Mouse (Mus musculus): ENCODE measurements at regions not wholly inside any gene's neighbourhood (a gene's known extent, or its start where the extent isn't known, plus 50 kb on each side); places are given as distances from the start of the nearest gene placed in this dataset.

DNA sequence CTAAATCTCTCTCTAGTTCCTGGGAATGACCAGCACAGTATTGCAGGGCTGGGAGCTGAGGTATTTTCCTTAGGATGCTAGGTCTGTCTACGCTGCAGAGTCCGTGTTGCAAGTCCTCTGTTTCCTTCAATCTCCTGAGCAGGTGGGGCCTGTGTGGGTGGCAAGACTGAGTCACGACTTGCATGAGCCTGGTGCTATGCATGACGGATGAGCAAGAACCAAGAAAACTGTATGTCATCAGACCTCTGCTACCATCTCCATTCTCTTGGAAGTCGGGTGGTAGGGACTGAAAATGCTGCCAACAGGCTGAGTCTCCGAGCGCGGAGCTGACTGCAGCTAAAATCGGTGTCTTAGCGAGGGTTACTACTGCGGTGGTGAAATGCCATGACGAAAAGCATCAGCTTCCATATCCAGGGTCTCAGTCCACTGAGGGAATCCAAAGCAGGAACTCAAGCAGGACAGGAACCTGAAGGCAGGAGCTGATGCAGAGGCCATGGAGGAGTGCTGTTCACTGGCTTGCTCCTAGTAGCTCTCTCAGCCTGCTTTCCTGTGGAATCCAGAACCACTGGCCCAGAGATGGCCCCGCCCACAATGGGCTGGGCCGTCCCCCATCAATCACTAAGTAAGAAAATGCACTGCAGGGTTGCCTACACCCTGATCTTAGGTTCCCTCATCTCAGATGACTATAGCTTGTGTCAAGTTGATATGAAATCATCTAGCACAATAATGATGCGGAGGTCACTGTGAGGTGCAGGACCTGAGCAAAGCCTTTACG, 71.9 kb downstream of the Psmg1 start:
- ATAC-seq (replicated peaks; ENCODE audit: insufficient number of reproducible peaks, low FRiP score, low TSS enrichment, low read depth) (no peak), DNase-seq (ENCODE audit: low spot score) (no peak)
- no peak overlapping the region for H3K4me2 ChIP-seq (ENCODE audit: low read depth, low read length)
- 88% methylated on average over 16 of the region's 16 CpGs for WGBS
- H3K27ac ChIP-seq (replicated peaks; ENCODE audit: low read depth, low read length), result no peak overlapping the region
- no peaks in the 10 kb centered on the region for H3K9me3 ChIP-seq (replicated peaks; ENCODE audit: control insufficient read depth, low read length)
- H3K4me3 ChIP-seq (ENCODE audit: low read depth, low read length), result no peak overlapping the region
- H3K27me3 ChIP-seq (ENCODE audit: control insufficient read depth, insufficient read depth, low read length), result no peaks in the 10 kb centered on the region
- H3K36me3 ChIP-seq (replicated peaks; ENCODE audit: control insufficient read depth, insufficient read depth, low read depth, low read length), result no peaks in the 10 kb centered on the region
- no peaks in the 10 kb centered on the region for H3K4me1 ChIP-seq (ENCODE audit: control insufficient read depth, insufficient read depth, low read length)
- no peak overlapping the region for H3K9ac ChIP-seq (replicated peaks; ENCODE audit: low read length)

GRCm38 (mm10) chr16:95917635-95918407, 72.9 kb downstream of the Psmg1 start:
- Histone ChIP-seq H3K4me3 (ENCODE audit: low read depth, low read length) (no peak overlapping the region), H3K9ac (replicated peaks; ENCODE audit: low read length) (no peak overlapping the region), H3K4me2 (ENCODE audit: low read depth, low read length) (no peak overlapping the region), H3K27me3 (ENCODE audit: control insufficient read depth, insufficient read depth, low read length) (no peaks in the 10 kb centered on the region), H3K4me1 (ENCODE audit: control insufficient read depth, insufficient read depth, low read length) (no peaks in the 10 kb centered on the region), H3K9me3 (replicated peaks; ENCODE audit: control insufficient read depth, low read length) (no peaks in the 10 kb centered on the region), H3K36me3 (replicated peaks; ENCODE audit: control insufficient read depth, insufficient read depth, low read depth, low read length) (no peaks in the 10 kb centered on the region), H3K27ac (replicated peaks; ENCODE audit: low read depth, low read length) (no peak overlapping the region)
- 73% methylated on average over 13 of the region's 14 CpGs for WGBS
- DNase-seq (ENCODE audit: low spot score) (no peak), ATAC-seq (replicated peaks; ENCODE audit: insufficient number of reproducible peaks, low FRiP score, low TSS enrichment, low read depth) (no peak)

DNA sequence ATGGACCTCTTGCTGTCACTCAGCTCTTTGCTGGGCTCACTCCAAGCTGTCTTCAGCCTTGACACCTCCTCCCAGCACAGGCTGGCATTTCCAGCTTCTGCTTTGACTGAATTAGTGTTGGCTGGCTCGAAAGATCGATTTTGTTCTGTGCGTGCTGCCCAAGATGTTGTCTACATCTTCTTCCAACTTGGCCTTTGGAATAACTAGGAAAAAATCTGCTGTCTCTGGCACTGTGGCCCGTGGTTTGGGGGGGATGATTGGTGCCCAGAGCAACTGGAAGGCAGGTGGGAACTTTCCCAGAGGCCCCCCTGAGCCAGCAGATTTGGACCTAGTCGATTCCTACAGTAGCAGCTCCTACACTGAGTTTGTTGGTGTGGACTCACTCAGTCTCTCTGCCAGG, 76.9 kb downstream of the Psmg1 start:
- Histone ChIP-seq H3K27ac (replicated peaks; ENCODE audit: low read depth, low read length) (no peak overlapping the region), H3K9me3 (replicated peaks; ENCODE audit: control insufficient read depth, low read length) (no peaks in the 10 kb centered on the region), H3K9ac (replicated peaks; ENCODE audit: low read length) (no peak overlapping the region), H3K4me3 (ENCODE audit: low read depth, low read length) (no peak overlapping the region), H3K27me3 (ENCODE audit: control insufficient read depth, insufficient read depth, low read length) (no peaks in the 10 kb centered on the region), H3K4me2 (ENCODE audit: low read depth, low read length) (no peak overlapping the region), H3K36me3 (replicated peaks; ENCODE audit: control insufficient read depth, insufficient read depth, low read depth, low read length) (no peaks in the 10 kb centered on the region), H3K4me1 (ENCODE audit: control insufficient read depth, insufficient read depth, low read length) (no peaks in the 10 kb centered on the region)
- DNase-seq (ENCODE audit: low spot score), result no peak
- 76% methylated on average over 5 of the region's 5 CpGs for WGBS
- no peak for ATAC-seq (replicated peaks; ENCODE audit: insufficient number of reproducible peaks, low FRiP score, low TSS enrichment, low read depth)

DNA sequence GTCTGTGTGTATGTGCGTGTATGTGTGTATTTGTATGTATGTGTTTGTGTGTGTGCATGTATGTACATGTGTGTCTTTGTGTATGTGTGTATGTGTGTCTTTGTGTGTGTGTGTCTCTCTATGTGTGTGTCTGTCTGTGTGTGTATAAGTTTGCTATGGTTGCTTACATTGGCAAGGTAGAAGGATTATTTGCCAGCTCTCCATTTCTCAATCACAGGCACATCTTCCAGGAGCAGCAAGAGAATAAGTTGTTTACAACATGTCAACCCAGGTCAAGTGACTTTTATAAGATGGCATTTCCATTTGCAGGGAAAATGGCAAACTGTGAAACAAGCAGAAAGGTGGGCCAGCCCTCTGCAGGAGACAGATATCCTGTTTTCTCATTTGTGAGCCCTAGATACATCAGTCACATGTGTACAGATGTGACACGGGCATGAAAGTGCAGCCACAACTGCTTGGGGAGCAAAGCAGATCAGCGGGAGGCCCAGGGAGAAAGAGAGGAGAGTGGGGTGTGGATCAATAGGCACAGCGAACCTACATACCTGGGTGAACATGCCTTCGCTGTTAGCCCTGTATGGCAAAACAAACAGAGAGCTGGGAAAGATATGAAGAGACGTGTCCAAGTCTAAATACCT, 86.1 kb downstream of the Psmg1 start:
- Histone ChIP-seq H3K9me3 (replicated peaks; ENCODE audit: control insufficient read depth, low read length) (no peaks in the 10 kb centered on the region), H3K27ac (replicated peaks; ENCODE audit: low read depth, low read length) (no peak overlapping the region), H3K4me1 (ENCODE audit: control insufficient read depth, insufficient read depth, low read length) (no peaks in the 10 kb centered on the region), H3K4me2 (ENCODE audit: low read depth, low read length) (no peak overlapping the region), H3K9ac (replicated peaks; ENCODE audit: low read length) (no peak overlapping the region), H3K4me3 (ENCODE audit: low read depth, low read length) (no peak overlapping the region), H3K36me3 (replicated peaks; ENCODE audit: control insufficient read depth, insufficient read depth, low read depth, low read length) (no peaks in the 10 kb centered on the region), H3K27me3 (ENCODE audit: control insufficient read depth, insufficient read depth, low read length) (no peaks in the 10 kb centered on the region)
- ATAC-seq (replicated peaks; ENCODE audit: insufficient number of reproducible peaks, low FRiP score, low TSS enrichment, low read depth) (no peak), DNase-seq (ENCODE audit: low spot score) (no peak)
- WGBS, result 83% methylated on average over 6 of the region's 6 CpGs

GRCm38 (mm10) chr16:95903383-95903913, 87.3 kb downstream of the Psmg1 start:
- H3K27me3 ChIP-seq (ENCODE audit: control insufficient read depth, insufficient read depth, low read length), result no peaks in the 10 kb centered on the region

DNA sequence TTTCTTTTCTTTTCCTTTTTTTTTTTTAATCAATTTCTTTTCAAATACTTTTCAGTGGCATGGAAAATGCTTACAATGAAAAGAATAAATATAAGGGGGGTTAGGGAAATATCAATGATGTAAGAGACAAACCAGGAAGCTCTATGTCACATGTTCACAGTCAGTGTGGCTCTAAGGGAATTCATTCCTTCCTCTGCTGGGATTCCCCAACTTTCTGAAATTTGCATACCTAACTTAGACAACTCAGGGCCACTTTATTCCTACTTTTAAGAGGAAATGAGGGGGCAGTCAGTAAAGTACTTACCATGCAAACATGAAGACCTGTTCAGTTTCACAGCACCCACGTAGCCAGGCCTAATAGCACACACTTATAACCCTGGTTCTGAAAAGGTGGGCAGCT, 88.6 kb downstream of the Psmg1 start:
- no peak overlapping the region for H3K27ac ChIP-seq (replicated peaks; ENCODE audit: low read depth, low read length)
- no peak overlapping the region for H3K4me2 ChIP-seq (ENCODE audit: low read depth, low read length)
- H3K9ac ChIP-seq (replicated peaks; ENCODE audit: low read length), result no peak overlapping the region
- WGBS, result 93% methylated on average over 1 of the region's 1 CpGs
- no peaks in the 10 kb centered on the region for H3K9me3 ChIP-seq (replicated peaks; ENCODE audit: control insufficient read depth, low read length)
- H3K4me3 ChIP-seq (ENCODE audit: low read depth, low read length), result no peak overlapping the region
- DNase-seq (ENCODE audit: low spot score) (no peak), ATAC-seq (replicated peaks; ENCODE audit: insufficient number of reproducible peaks, low FRiP score, low TSS enrichment, low read depth) (no peak)
- no peaks in the 10 kb centered on the region for H3K27me3 ChIP-seq (ENCODE audit: control insufficient read depth, insufficient read depth, low read length)
- H3K36me3 ChIP-seq (replicated peaks; ENCODE audit: control insufficient read depth, insufficient read depth, low read depth, low read length), result no peaks in the 10 kb centered on the region
- H3K4me1 ChIP-seq (ENCODE audit: control insufficient read depth, insufficient read depth, low read length), result no peaks in the 10 kb centered on the region

More at GRCm38 (mm10) chr16:95903383-95903913, 87.3 kb downstream of the Psmg1 start:
- no peak overlapping the region for H3K4me2 ChIP-seq (ENCODE audit: low read depth, low read length)
- no peaks in the 10 kb centered on the region for H3K36me3 ChIP-seq (replicated peaks; ENCODE audit: control insufficient read depth, insufficient read depth, low read depth, low read length)
- DNase-seq (ENCODE audit: low spot score) (no peak), ATAC-seq (replicated peaks; ENCODE audit: insufficient number of reproducible peaks, low FRiP score, low TSS enrichment, low read depth) (no peak)
- no peaks in the 10 kb centered on the region for H3K9me3 ChIP-seq (replicated peaks; ENCODE audit: control insufficient read depth, low read length)
- H3K9ac ChIP-seq (replicated peaks; ENCODE audit: low read length), result no peak overlapping the region
- H3K4me3 ChIP-seq (ENCODE audit: low read depth, low read length), result no peak overlapping the region
- no peaks in the 10 kb centered on the region for H3K4me1 ChIP-seq (ENCODE audit: control insufficient read depth, insufficient read depth, low read length)
- no peak overlapping the region for H3K27ac ChIP-seq (replicated peaks; ENCODE audit: low read depth, low read length)
- WGBS, result 72% methylated on average over 3 of the region's 3 CpGs

DNA sequence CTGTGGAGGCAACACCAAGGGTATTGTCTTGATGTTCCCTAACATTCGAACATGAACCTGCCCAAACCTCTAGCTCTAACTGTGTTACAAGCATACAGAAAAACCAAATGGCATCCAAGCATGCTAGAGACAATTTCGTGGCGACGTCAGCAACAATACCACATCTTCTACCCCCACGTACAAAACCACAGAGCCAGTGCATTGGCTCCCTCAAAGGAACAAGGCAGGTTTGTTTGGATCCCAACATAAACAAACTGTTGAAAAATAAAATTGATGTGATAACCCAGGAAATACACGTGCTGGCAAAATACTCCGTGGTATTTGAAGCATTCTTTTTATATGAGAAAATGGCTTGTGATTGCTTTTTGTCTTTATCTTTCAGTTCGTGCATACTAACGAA, 89.4 kb downstream of the Psmg1 start:
- Histone ChIP-seq H3K4me3 (ENCODE audit: low read depth, low read length) (no peak overlapping the region), H3K4me2 (ENCODE audit: low read depth, low read length) (no peak overlapping the region), H3K36me3 (replicated peaks; ENCODE audit: control insufficient read depth, insufficient read depth, low read depth, low read length) (no peaks in the 10 kb centered on the region), H3K9me3 (replicated peaks; ENCODE audit: control insufficient read depth, low read length) (no peaks in the 10 kb centered on the region), H3K9ac (replicated peaks; ENCODE audit: low read length) (no peak overlapping the region), H3K4me1 (ENCODE audit: control insufficient read depth, insufficient read depth, low read length) (no peaks in the 10 kb centered on the region), H3K27me3 (ENCODE audit: control insufficient read depth, insufficient read depth, low read length) (no peaks in the 10 kb centered on the region), H3K27ac (replicated peaks; ENCODE audit: low read depth, low read length) (no peak overlapping the region)
- ATAC-seq (replicated peaks; ENCODE audit: insufficient number of reproducible peaks, low FRiP score, low TSS enrichment, low read depth), result no peak
- 81% methylated on average over 9 of the region's 9 CpGs for WGBS
- DNase-seq (ENCODE audit: low spot score), result no peak

- Histone ChIP-seq H3K9me3 (replicated peaks; ENCODE audit: control insufficient read depth, low read length) (no peaks in the 10 kb centered on the region), H3K4me3 (ENCODE audit: low read depth, low read length) (no peak overlapping the region), H3K27ac (replicated peaks; ENCODE audit: low read depth, low read length) (no peak overlapping the region), H3K4me1 (ENCODE audit: control insufficient read depth, insufficient read depth, low read length) (no peaks in the 10 kb centered on the region), H3K27me3 (ENCODE audit: control insufficient read depth, insufficient read depth, low read length) (no peaks in the 10 kb centered on the region), H3K36me3 (replicated peaks; ENCODE audit: control insufficient read depth, insufficient read depth, low read depth, low read length) (no peaks in the 10 kb centered on the region), H3K4me2 (ENCODE audit: low read depth, low read length) (no peak overlapping the region), H3K9ac (replicated peaks; ENCODE audit: low read length) (no peak overlapping the region)
- ATAC-seq (replicated peaks; ENCODE audit: insufficient number of reproducible peaks, low FRiP score, low TSS enrichment, low read depth), result no peak
- 74% methylated on average over 9 of the region's 9 CpGs for WGBS
- no peak for DNase-seq (ENCODE audit: low spot score)
These were observed 90.6 kb downstream of the Psmg1 start for GRCm38 (mm10) chr16:95900181-95900580.
